Mouse (Mus musculus) urinary bladder, adult 2 months (tissue): ENCODE measurements at regions not wholly inside any gene's neighbourhood (a gene's known extent, or its start where the extent isn't known, plus 50 kb on each side); places are given as distances from the start of the nearest gene placed in this dataset.

Experiments used
- DNase-seq: peaks from one replicate; pipeline ENCODE4 v3.0.0; 2022; ENCODE audit warnings: low spot score

GRCm38 (mm10) chr15:62470683-62471331 is 1374.2 kb downstream of the Gsdmc2 start:
- DNase-seq, result no peak

GRCm38 (mm10) chr15:62468076-62468475 is 1376.9 kb downstream of the Gsdmc2 start:
- DNase-seq, result no peak

GRCm38 (mm10) chr15:62466856-62467255 is 1378.1 kb downstream of the Gsdmc2 start:
- DNase-seq, result no peak

GRCm38 (mm10) chr15:62465026-62465839 is 1379.7 kb downstream of the Gsdmc2 start:
- DNase-seq, result no peak

GRCm38 (mm10) chr15:62462698-62463097 is 1382.3 kb downstream of the Gsdmc2 start:
- no peak for DNase-seq

GRCm38 (mm10) chr15:62461398-62462051 is 1383.5 kb downstream of the Gsdmc2 start:
- DNase-seq, result no peak

GRCm38 (mm10) chr15:62460724-62461123 is 1384.3 kb downstream of the Gsdmc2 start:
- no peak for DNase-seq

- DNase-seq, result no peak
These were observed 1384.9 kb downstream of the Gsdmc2 start for GRCm38 (mm10) chr15:62460026-62460607.

GRCm38 (mm10) chr15:62457990-62458389 is 1387.0 kb downstream of the Gsdmc2 start:
- DNase-seq, result no peak

- no peak for DNase-seq
These were observed 1387.8 kb downstream of the Gsdmc2 start for GRCm38 (mm10) chr15:62457051-62457664.

- DNase-seq, result no peak
These were observed 1389.0 kb downstream of the Gsdmc2 start for GRCm38 (mm10) chr15:62456020-62456419.

- DNase-seq, result no peak
These were observed 1396.9 kb downstream of the Gsdmc2 start for GRCm38 (mm10) chr15:62448116-62448515.

- DNase-seq, result no peak
These were observed 1405.8 kb downstream of the Gsdmc2 start for GRCm38 (mm10) chr15:62439211-62439610.

GRCm38 (mm10) chr15:62436631-62437030 is 1408.3 kb downstream of the Gsdmc2 start:
- DNase-seq, result no peak

GRCm38 (mm10) chr15:62435141-62435680 is 1409.8 kb downstream of the Gsdmc2 start:
- no peak for DNase-seq

GRCm38 (mm10) chr15:62432742-62433245 is 1412.2 kb downstream of the Gsdmc2 start:
- DNase-seq, result no peak

GRCm38 (mm10) chr15:62431150-62431678 is 1413.8 kb downstream of the Gsdmc2 start:
- DNase-seq, result no peak

- DNase-seq, result no peak
These were observed 1422.0 kb downstream of the Gsdmc2 start for GRCm38 (mm10) chr15:62422995-62423394.

- no peak for DNase-seq
These were observed 1423.7 kb downstream of the Gsdmc2 start for GRCm38 (mm10) chr15:62421073-62421851.

GRCm38 (mm10) chr15:62416691-62417090 is 1428.3 kb downstream of the Gsdmc2 start:
- DNase-seq, result no peak
